Mouse (Mus musculus): ENCODE data around the gene Ankrd60.

Ankrd60 gene

GRCm38 (mm10) chr2:173577669-173578557 lies at the start of gene Ankrd60:
Ankrd60 (minus strand) TSS chr2:173578365.
- no peak for DNase-seq (ENCODE audit: low read depth)

GRCm38 (mm10) chr2:173625786-173626185 lies 47.6 kb upstream of the Ankrd60 start:
- DNase-seq (ENCODE audit: low read depth): no peak

- no peak for DNase-seq (ENCODE audit: low read depth)
These were observed 46.5 kb upstream of the Ankrd60 start for GRCm38 (mm10) chr2:173624667-173625066.

GRCm38 (mm10) chr2:173622173-173622601 lies 44.0 kb upstream of the Ankrd60 start:
- DNase-seq (ENCODE audit: low read depth): no peak

- DNase-seq (ENCODE audit: low read depth): no peak
These were observed 42.5 kb upstream of the Ankrd60 start for GRCm38 (mm10) chr2:173620645-173621044.

GRCm38 (mm10) chr2:173619132-173619531 lies 41.0 kb upstream of the Ankrd60 start:
- no peak for DNase-seq (ENCODE audit: low read depth)

GRCm38 (mm10) chr2:173616156-173616555 lies 38.0 kb upstream of the Ankrd60 start:
- no peak for DNase-seq (ENCODE audit: low read depth)

- no peak for DNase-seq (ENCODE audit: low read depth)
These were observed 37.4 kb upstream of the Ankrd60 start for GRCm38 (mm10) chr2:173615378-173616081.

- peak; percentile 32 for DNase-seq (ENCODE audit: low read depth)
These were observed 30.1 kb upstream of the Ankrd60 start for GRCm38 (mm10) chr2:173608020-173608958.

- DNase-seq (ENCODE audit: low read depth): no peak
These were observed 28.2 kb upstream of the Ankrd60 start for GRCm38 (mm10) chr2:173606415-173606804.

GRCm38 (mm10) chr2:173605713-173606414 lies 27.7 kb upstream of the Ankrd60 start:
- no peak for DNase-seq (ENCODE audit: low read depth)

GRCm38 (mm10) chr2:173601861-173602260 lies 23.7 kb upstream of the Ankrd60 start:
- no peak for DNase-seq (ENCODE audit: low read depth)

- no peak for DNase-seq (ENCODE audit: low read depth)
These were observed 17.2 kb upstream of the Ankrd60 start for GRCm38 (mm10) chr2:173595374-173595781.

- DNase-seq (ENCODE audit: low read depth): no peak
These were observed 16.3 kb upstream of the Ankrd60 start for GRCm38 (mm10) chr2:173594313-173595063.

GRCm38 (mm10) chr2:173593841-173594240 lies 15.7 kb upstream of the Ankrd60 start:
- no peak for DNase-seq (ENCODE audit: low read depth)

- DNase-seq (ENCODE audit: low read depth): no peak
These were observed 14.6 kb upstream of the Ankrd60 start for GRCm38 (mm10) chr2:173592781-173593180.

- DNase-seq (ENCODE audit: low read depth): no peak
These were observed 9.2 kb upstream of the Ankrd60 start for GRCm38 (mm10) chr2:173587411-173587810.

- DNase-seq (ENCODE audit: low read depth): no peak
These were observed 8.2 kb upstream of the Ankrd60 start for GRCm38 (mm10) chr2:173586118-173586968.

GRCm38 (mm10) chr2:173585387-173586117 lies 7.4 kb upstream of the Ankrd60 start:
- no peak for DNase-seq (ENCODE audit: low read depth)
